Mouse (Mus musculus): ENCODE measurements around the gene Fancf. TPM values are rescaled to one million over a fixed set of nuclear protein-coding genes. Genes with fewer than 3 reads are reported as not detected.

Fancf gene
- total RNA-seq (2021), result 1 to 10 TPM; 3.6 to 4.3 TPM

- intact Hi-C loops (cut with DNase I), result no loop called here
- DNase-seq (ENCODE audit: low spot score in 2 of 2), result peak; percentile 98 to 100
These were observed at the start of gene Fancf for GRCm38 (mm10) chr7:51862097-51862492. Gene Fancf (minus strand): TSS chr7:51862267.

GRCm38 (mm10) chr7:51899066-51899465 lies 37.0 kb upstream of the Fancf start:
- intact Hi-C loops (cut with DNase I), result no loop called here

DNA sequence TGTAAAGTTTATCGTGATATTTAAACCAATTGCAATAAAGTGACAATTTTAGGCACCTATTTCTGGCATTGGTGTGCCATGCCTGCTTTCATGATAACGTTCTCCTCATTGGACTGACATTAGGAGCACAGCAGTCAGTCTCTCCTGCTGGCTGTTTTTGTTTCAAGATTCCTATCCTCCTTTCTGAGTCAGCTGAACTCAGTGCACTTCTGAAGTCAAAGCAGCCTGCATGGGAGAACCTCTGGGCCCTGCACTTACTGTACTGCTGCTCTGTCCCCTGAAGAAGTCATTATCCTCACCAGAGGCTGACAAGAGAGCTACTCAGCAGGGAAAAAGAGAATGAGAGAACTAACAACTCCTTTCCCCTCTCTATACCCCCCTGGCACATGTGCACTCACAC lies 32.9 kb upstream of the Fancf start:
- DNase-seq (ENCODE audit: low spot score in 2 of 2), result no peak
- intact Hi-C loops (cut with DNase I), result no loop called here

More at GRCm38 (mm10) chr7:51899066-51899465, 37.0 kb upstream of the Fancf start:
- DNase-seq (ENCODE audit: low spot score in 2 of 2), result no peak

DNA sequence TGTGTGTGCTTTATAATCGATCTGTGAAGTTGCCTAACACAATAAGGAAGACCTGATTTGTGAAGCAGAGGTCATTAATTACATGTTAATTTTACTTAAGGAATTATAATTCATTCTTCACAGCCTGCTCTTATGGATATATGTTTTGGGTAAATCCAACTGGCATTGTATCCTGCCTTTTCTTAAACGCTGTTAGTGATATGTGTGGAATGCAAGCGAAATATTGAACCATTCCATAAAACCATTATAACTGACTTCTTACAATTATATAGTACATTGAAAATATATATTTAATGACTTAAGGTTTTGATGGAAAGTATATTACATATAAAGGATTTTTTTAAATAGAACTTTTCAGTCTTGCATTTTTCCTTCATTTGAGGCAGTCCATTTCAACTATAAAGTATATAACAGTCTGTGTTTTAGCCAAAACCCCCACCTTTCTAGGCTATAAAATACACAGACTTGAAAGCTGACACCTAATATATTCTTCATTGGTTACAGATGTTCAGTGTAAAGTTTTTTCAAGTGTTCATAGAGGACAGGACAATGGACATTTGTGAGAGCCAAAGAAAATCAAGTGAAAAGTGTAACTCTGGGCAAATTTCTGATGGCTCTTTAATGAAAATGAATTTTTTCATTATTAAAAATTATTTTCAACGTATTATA lies 32.2 kb upstream of the Fancf start:
- no peak for DNase-seq (ENCODE audit: low spot score in 2 of 2)
- intact Hi-C loops (cut with DNase I), result no loop called here

GRCm38 (mm10) chr7:51893008-51893407 lies 30.9 kb upstream of the Fancf start:
- no peak for DNase-seq (ENCODE audit: low spot score in 2 of 2)
- intact Hi-C loops (cut with DNase I), result no loop called here

DNA sequence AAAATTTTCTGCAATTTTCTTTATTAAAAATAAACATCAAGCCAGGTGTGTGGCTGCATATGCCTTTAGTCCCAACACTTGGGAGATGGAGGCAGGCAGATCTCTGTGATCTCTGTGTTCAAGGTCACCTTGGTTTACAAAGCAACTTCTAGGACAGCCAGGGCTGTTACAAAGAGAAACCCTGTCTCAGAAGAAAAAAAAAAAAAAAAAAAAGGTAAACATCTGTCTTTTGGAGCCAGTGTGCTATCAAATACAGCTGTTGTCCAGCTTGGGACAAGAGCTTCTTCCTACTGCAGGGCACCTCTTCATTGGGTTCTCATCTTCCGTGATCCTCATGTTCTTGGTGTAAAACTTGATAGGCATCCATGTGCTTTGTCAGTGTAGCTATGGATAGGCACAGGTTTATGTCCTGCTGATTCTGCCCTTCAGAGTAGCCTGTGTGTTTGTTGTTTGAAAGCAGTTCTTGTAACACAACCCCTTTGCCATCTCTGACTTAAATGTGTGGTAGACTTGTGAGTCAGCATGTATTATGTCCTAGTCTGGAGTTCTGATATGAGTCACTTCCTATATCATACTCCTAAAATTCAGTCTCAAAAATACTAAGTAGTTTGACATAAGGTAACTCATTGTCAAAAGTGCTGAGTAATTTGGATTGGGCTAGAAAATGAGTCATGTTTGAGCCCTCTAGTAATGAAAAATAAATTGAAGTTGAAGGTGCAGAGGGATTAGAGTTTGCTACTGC lies 30.3 kb upstream of the Fancf start:
- DNase-seq (ENCODE audit: low spot score in 2 of 2), result no peak
- intact Hi-C loops (cut with DNase I), result no loop called here

DNA sequence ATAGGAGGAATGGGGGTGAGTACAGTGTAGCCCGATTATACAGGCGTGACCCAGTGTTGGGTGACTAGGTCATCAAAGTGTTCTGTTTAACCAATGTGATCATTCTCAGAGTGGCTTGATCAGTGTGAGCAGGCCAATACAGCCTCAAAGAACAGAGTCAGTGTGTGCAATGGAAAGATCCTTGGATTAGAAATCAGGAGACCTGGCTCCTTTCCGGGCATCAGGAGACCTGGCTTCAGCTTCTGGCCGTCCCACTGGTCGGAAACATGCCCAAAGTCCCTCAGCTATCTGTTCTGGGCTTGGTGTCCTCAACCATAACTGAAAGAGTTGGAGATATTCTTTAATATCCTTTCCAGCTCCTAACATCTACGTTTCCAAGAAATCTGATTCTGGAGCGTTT lies 27.5 kb upstream of the Fancf start:
- intact Hi-C loops (cut with DNase I), result no loop called here
- no peak for DNase-seq (ENCODE audit: low spot score in 2 of 2)

DNA sequence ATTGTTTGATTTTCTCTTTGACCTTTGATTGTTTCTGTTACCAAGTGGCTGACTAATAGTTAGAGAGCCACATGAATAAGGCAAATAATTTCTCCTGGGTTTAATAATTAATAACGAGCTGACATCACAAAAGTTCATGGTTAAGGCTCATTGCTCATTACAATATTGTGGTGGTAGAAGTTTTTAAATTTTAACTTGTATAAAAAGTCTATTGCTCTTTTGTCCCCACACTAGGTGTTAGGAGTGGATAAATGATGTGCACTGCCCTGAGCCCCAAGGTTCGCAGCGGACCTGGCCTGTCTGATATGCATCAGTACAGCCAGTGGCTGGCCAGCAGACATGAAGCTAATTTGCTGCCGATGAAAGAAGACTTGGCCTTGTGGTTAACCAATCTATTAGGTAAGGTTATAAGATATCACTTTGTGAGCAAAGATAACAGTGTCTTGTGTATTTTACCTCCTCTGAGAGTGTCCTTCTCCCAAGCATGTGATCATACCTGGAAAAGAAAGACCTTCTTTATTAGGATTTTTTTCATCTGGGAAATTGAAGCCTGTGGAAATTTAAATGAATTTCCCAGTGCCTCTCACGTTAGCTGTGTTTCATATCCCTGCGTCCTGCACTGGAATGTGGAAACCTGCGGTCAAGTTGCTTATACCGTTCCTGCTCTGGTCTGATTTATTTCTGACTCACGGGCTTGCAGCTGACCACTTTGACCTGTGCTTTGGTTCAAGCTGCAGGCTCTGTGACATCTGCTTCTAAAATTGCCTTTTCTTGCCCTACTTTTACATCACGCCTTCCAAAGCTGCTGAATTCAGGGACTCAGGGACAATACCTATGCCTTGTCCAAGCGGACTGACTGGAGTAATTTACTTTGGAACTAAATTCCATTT lies 25.9 kb upstream of the Fancf start:
- DNase-seq (ENCODE audit: low spot score in 2 of 2), result no peak
- intact Hi-C loops (cut with DNase I), result no loop called here

GRCm38 (mm10) chr7:51885345-51885744 lies 23.3 kb upstream of the Fancf start:
- intact Hi-C loops (cut with DNase I), result no loop called here
- no peak for DNase-seq (ENCODE audit: low spot score in 2 of 2)

DNA sequence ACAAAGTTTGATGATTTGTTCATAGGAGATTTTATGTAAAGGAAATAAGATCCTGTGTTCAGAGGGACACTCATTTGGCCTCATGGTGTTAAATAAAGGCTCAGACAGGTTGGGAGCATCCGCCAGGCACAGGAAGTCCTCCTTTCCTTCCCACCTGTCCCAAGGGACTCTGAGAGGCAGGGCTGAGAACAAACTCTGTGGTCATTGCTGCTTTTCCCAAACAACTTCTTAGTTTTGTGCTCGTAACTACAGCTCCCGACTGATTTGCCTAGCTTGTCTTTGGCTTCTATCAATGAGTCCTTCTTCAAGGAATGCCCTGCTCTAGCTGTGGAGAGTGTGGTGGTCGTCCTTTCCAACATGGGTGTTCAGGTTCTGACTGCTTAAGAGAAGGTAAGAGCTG lies 18.1 kb upstream of the Fancf start:
- intact Hi-C loops (cut with DNase I), result no loop called here
- no peak for DNase-seq (ENCODE audit: low spot score in 2 of 2)

DNA sequence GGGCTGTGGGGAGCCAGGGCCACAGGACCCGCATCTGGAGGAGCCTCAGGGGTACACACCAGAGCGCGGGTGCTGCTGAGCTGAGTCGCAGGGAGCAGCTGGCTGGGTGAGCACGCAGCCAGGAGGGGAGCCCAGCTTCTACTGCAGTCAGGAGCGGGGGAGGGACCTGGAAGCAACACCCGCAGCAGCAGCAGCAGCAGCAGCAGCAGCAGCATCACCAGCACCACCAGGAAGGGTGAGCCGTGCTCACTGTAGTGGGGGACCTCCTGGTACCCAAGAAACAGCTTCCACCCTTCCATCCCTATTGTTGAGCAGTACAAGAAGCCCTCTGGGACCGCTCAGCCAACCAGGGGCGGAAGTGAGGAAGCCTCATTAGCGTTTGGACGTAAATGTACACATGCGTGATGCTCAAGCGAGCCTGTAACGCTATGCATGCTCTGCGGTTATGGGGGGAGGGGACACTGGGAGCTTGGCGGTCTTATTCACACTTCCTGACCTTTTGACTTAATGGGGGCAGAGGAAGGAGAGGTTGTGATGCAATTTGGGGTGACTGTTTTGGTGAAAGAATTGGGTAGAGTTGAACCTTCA lies 17.2 kb upstream of the Fancf start:
- intact Hi-C loops (cut with DNase I), result loop anchor here (5.0 kb wide), 1 partner anchor 83 kb away; no protein-coding TSS in a partner anchor
- peak; percentile 69 to 72 for DNase-seq (ENCODE audit: low spot score in 2 of 2)

DNA sequence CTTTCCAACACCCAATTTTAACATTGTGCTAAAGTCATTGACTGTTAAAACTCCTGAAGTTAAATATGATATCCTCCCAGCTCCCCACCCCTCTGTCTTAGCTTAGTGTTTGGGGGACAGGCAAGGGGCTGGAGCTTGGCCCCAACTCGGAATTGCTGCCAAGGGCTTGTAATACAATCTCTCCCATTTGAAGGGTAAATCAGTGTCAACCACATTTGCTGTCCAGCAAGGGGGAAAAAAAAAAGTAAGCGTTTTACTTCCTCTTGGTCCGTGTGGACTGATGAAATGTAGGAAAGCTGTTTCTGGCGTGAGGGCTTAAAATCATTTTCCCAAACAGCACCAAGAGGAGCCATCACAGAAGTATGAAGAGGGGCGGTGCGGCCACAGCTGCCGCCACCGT lies 16.7 kb upstream of the Fancf start:
- no peak for DNase-seq (ENCODE audit: low spot score in 2 of 2)
- intact Hi-C loops (cut with DNase I), result loop anchor here (5.0 kb wide), 1 partner anchor 84 kb away; no protein-coding TSS in a partner anchor

DNA sequence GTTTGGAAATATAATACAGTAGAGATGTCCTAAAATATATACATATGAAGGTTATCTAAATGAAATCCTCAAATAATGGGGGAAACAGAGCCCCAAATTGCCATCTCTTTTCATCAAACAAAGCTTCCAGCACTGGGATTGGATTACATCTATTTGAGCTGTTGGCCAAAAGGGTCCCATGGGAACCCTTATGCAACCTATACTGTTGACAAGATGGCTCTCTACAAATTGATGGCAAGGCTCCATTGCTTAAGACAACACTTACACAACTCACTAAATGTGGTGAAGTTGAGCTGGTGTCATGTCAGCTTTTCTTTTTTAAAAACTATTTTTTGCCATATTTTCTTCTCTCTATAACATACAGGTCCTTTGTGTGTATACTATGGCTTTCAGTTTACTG lies 14.2 kb upstream of the Fancf start:
- intact Hi-C loops (cut with DNase I), result loop anchor here (5.0 kb wide), 1 partner anchor 86 kb away; no protein-coding TSS in a partner anchor

GRCm38 (mm10) chr7:51872597-51872996 lies 10.5 kb upstream of the Fancf start:
- intact Hi-C loops (cut with DNase I), result no loop called here
- no peak for DNase-seq (ENCODE audit: low spot score in 2 of 2)

More for the DNA sequence above, 14.2 kb upstream of the Fancf start:
- DNase-seq (ENCODE audit: low spot score in 2 of 2), result no peak

DNA sequence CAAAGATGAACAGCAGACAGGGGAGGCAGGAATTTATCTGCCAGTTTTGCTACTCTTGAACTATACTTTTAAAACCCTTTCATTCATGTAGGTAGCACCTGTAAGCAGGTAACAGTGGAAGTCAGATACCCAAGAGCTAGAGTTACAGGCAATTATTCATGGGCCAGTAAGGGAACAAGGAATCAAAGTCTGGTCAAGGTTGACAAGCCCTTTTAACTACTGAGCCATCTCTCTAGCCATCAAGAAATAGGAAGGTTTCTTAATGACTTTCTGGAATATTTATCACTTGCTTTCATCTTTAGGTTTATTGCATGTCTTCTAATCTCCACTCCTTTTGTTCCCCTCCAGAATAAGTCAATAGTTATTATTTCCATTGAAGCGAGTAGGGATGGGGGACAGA lies 10.0 kb upstream of the Fancf start:
- DNase-seq (ENCODE audit: low spot score in 2 of 2), result no peak
- intact Hi-C loops (cut with DNase I), result no loop called here

- intact Hi-C loops (cut with DNase I), result no loop called here
- DNase-seq (ENCODE audit: low spot score in 2 of 2), result no peak
These were observed 5.9 kb upstream of the Fancf start for GRCm38 (mm10) chr7:51867983-51868382.

DNA sequence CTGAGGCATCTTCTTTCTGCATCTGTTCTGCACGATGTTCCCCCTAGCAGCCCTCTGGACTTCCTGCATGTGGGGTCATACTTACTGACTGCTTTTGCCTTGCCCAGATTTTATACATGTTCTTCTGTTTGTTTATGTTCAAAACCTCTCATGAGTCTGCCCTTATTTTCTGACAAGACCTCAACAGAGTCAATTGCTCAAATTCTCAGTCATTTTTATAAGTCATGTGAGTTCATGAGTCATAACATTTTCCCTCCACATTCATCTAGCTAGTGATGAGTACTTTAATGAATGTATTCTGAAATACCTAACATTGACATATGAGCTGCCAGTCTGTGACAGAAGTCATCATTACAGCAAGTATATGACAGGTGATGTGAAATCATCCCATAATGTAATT lies 3.3 kb upstream of the Fancf start:
- no peak for DNase-seq (ENCODE audit: low spot score in 2 of 2)
- intact Hi-C loops (cut with DNase I), result no loop called here

GRCm38 (mm10) chr7:51862842-51863241 lies 775 bp upstream of the Fancf start:
- DNase-seq (ENCODE audit: low spot score in 2 of 2), result no peak
- intact Hi-C loops (cut with DNase I), result no loop called here

DNA sequence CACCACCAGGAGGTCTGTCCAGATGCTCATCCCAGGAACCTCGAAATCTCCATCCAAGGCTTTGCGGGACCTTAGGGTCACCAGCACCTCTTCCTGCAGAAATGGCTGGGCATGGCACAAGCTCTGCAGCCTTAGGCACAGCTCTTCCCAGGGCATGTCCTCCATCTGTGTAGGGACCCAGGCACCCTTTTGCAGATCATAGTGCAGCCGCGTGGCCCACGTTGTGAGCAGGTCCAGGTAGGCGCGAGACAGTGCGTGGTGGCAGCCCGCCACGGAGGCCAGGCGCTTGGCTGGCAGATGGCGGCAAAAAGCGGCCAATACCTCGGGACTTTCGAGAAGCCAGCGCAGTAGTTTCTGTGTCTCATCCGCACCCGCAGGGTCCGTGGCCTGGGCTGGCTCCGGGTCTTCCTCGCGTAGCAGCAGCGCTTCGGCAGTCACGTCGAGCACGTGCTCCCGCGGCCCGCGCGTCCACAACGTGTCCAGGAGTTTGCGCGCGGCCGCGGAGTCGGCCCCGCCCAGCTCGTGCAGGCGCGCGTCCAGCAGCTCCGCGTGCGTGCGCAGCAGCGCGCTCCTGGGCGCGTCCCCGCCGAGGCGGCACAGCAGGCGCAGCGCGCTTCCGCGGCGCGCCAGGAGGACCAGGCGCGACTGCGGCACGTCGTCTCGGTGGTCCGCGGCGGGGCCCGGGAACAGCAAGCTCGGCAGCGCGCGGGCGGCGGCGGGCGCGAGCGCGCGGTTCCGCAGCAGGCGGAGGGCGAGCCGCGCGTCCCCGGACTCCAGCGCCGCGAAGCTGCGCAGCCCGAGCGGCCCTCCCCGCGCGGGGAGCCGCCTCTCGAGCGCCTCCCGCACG lies 594 bp downstream of the Fancf start, which contains the start of gene Gas2:
Gene Gas2, plus strand, starts transcription at position 766 of the 847 bp plus-strand sequence.
- DNase-seq (ENCODE audit: low spot score in 2 of 2), result peak; percentile 92 to 93
- intact Hi-C loops (cut with DNase I), result no loop called here
